Mouse (Mus musculus): Measurements from ENCODE around the gene Fbxl17. TPM values are rescaled to one million over a fixed set of nuclear protein-coding genes. Genes with fewer than 3 reads are reported as not detected.
A peak's percentile ranks its signal among the peaks of the same experiment; 100 is the strongest.

Gene Fbxl17
- total RNA-seq, 2 experiments from 2014 or later: 58.0 to 59.9 TPM

GRCm38 (mm10) chr17:63092774-63093173 lies 407.0 kb downstream of the Fbxl17 start:
- intact Hi-C loops (cut with DNase I): no loop called here
- no peak for DNase-seq (ENCODE audit: low spot score in 2 of 2)

- intact Hi-C loops (cut with DNase I): no loop called here
- DNase-seq (ENCODE audit: low spot score in 2 of 2): no peak
Measured at GRCm38 (mm10) chr17:63090112-63090511, 409.7 kb downstream of the Fbxl17 start.

DNA sequence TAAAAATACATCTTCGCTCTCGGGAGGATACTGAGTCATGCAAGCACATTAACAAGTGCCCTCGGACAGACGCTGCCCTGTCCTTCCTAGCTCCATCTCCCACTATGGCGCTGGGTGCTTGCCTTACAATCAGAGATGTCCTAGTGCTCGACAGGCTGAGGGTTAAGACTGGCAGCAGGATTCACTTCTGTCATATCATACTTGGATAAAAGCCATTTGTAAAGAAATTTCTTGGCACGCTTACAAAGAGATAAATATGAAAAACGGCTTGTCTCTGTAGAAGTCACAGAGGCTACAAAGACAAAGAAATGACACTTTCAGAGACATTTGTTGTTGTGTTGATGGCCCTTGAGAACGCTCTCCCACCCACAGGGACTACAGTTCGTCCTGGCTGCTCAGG lies 412.6 kb downstream of the Fbxl17 start:
- DNase-seq (ENCODE audit: low spot score in 2 of 2): no peak
- intact Hi-C loops (cut with DNase I): no loop called here

DNA sequence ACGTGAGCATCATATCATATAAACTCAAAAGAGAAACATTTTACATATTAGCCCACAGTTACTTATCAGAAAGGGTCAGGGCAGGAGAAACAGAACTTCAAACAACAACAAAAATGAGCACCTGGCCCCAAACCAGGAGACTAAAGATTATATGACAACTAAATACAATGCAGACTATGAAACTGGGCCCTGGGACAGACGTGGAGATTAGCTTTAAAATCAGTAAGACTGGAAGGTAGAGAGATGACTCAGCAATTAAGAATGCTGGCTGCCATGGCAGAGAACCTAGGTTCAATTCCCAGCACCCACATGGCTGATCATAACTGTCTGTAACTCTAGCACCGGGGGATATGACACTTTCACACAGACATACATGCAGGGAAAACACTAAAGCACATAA lies 413.3 kb downstream of the Fbxl17 start:
- DNase-seq (ENCODE audit: low spot score in 2 of 2): no peak

GRCm38 (mm10) chr17:63085227-63085626 lies 414.6 kb downstream of the Fbxl17 start:
- intact Hi-C loops (cut with DNase I): no loop called here
- DNase-seq (ENCODE audit: low spot score in 2 of 2): no peak

More for the DNA sequence above, 413.3 kb downstream of the Fbxl17 start:
- intact Hi-C loops (cut with DNase I): no loop called here

- intact Hi-C loops (cut with DNase I): no loop called here
- DNase-seq (ENCODE audit: low spot score in 2 of 2): no peak
Measured at GRCm38 (mm10) chr17:63079087-63079486, 420.7 kb downstream of the Fbxl17 start.

DNA sequence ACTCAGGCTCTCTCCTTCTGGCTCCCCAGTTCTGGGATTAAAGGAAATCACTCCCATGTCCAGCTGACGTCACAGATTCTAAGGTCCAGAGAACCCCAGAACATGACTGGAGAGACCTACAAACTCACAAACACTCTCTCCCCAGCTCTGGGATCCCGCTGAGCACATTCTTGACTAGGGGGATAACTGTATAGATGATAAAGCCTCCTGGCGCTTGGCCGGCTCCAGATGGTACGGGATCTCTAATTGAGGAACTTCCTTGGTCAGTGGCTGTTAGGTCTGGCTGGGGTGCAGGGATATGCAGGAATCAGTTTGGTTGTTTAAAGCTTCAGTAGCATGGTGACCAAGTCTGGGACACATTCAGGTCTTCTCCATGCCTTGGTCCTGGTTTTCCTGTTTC lies 422.3 kb downstream of the Fbxl17 start:
- no peak for DNase-seq (ENCODE audit: low spot score in 2 of 2)
- intact Hi-C loops (cut with DNase I): no loop called here

DNA sequence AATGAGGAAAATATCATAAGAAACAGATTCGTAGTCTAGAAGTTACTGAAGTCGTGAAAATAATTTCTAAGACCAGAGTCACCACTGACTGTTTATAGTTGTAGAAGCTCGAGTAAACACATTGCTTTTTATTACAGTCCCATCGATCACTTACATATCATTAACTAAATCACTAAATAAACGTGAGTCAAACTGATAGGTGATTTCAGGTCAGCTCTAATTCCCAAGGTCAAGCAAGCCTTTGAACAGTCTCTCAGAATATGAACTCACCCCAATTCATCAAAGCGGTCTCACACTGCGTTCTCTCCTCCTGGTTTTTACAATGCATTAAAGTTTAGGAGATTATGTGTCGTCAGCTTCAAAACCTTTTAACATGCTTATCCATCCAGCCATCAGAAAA lies 423.2 kb downstream of the Fbxl17 start:
- no peak for DNase-seq (ENCODE audit: low spot score in 2 of 2)
- intact Hi-C loops (cut with DNase I): no loop called here

DNA sequence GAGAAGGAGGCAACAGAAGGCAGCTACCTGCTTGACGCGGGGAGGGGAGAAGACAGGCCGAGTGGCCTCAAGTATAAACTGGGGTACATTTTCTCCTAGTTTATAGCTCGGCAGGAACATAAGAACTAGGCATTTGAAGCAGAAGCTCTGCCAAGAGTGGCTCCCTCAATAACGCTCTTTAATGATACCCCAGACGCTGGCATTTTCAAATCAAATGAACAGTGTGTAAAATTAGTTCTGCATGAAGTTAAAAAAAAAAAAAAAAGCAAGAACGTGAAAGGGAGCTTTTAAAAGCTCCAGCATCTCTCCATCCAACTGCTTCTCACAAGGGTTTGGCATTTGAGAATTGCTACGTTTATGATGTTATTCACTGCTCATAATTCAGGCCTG lies 423.8 kb downstream of the Fbxl17 start:
- no peak for DNase-seq (ENCODE audit: low spot score in 2 of 2)
- intact Hi-C loops (cut with DNase I): no loop called here

- DNase-seq (ENCODE audit: low spot score in 2 of 2): no peak
- intact Hi-C loops (cut with DNase I): no loop called here
Measured at GRCm38 (mm10) chr17:63075091-63076036, 424.5 kb downstream of the Fbxl17 start.

- intact Hi-C loops (cut with DNase I): no loop called here
- no peak for DNase-seq (ENCODE audit: low spot score in 2 of 2)
Measured at GRCm38 (mm10) chr17:63073342-63073741, 426.5 kb downstream of the Fbxl17 start.

- DNase-seq (ENCODE audit: low spot score in 2 of 2): no peak
- intact Hi-C loops (cut with DNase I): no loop called here
Measured at GRCm38 (mm10) chr17:63071134-63071923, 428.5 kb downstream of the Fbxl17 start.

GRCm38 (mm10) chr17:63070161-63070761 lies 429.6 kb downstream of the Fbxl17 start:
- DNase-seq (ENCODE audit: low spot score in 2 of 2): peak in 1 of 2 experiments; percentile 51
- intact Hi-C loops (cut with DNase I): no loop called here

DNA sequence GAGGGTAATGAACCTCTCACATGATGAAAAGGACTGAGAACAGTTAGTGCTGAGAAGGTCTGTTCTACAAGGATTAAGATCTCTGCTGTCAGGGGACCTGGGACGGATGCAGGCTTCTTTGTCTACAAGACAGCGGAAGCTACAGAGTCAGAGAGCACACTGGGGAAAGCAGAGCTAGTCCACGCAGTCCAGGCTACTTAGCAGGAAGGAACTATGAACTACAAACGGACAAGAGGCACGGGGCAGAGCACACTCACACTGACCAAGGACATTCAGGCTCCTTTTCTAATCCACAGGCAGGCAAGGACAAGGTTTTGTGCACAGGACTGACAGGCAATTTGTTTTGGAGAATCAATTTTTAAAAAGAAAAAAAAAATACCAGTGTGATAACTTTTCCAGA lies 437.0 kb downstream of the Fbxl17 start:
- DNase-seq (ENCODE audit: low spot score in 2 of 2): no peak
- intact Hi-C loops (cut with DNase I): no loop called here

DNA sequence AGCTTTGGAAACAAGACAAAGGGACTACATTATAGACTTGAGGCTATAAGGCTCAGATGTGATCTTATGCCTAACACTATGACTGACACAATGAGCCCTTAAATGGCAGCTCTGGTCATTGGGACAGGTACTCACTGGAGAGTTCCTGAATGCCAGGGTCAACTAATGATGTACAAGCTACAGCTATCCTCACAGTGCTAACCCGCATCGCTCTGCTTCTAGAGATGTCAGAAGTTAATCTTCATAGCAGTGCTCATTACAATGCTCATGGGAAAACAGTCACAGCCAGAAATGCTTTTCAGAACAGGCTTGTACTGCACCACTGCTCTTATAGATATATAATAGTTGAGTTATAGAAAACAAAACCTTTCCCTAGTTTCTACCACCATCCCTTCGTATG lies 438.0 kb downstream of the Fbxl17 start:
- no peak for DNase-seq (ENCODE audit: low spot score in 2 of 2)
- intact Hi-C loops (cut with DNase I): no loop called here

- no peak for DNase-seq (ENCODE audit: low spot score in 2 of 2)
Measured at GRCm38 (mm10) chr17:63060814-63061213, 439.0 kb downstream of the Fbxl17 start.

DNA sequence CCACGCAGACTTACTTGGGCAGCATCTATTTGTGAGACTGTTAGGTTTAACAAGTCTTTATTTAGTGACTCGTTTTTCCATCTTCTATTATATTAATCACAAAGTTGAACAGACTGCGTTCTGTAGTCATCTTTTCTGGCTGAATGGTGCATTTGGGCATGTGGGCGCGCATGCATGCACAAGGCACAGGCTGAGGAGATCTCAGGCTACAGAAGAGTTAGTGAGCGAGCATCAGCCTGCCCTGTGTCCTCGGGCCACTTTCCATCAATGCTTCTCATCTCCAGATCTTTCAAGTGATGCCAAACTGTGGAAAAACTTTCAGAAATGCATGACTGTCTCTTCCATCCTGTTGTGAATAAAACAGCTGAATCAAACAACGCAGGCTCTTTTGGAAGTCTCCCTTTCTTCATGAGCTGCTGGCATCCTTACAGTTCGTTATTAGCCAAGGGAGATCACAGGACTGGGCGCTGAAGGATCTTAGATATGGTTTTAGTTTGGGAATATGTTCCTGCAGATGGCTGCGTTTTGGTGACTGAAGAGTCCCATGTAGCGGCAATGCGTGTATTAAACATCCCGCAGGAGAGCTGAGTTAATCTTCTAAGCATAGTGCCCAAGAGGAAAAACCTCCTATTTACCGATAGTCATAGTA lies 442.0 kb downstream of the Fbxl17 start:
- intact Hi-C loops (cut with DNase I): no loop called here

More at GRCm38 (mm10) chr17:63060814-63061213, 439.0 kb downstream of the Fbxl17 start:
- intact Hi-C loops (cut with DNase I): no loop called here

DNA sequence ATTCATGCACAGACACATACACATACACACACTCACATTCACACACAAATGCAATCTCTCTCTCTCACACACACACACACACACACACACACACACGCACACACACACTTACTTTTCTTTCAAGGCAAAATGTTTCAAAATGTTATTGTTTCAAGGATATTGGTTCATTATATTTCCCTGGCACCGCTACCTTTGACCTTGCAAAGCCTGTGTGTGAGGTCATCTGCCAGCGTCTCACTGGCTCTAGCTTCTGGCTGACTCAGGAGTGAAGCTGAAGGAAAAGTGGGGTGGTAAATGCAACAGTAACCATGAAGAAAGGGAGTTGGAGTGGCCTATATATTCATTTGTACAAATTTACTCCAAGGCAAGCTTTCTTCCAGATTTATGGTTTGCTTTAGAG lies 442.8 kb downstream of the Fbxl17 start:
- intact Hi-C loops (cut with DNase I): no loop called here

More for the DNA sequence above, 442.0 kb downstream of the Fbxl17 start:
- DNase-seq (ENCODE audit: low spot score in 2 of 2): no peak

GRCm38 (mm10) chr17:63053311-63053710 lies 446.5 kb downstream of the Fbxl17 start:
- intact Hi-C loops (cut with DNase I): no loop called here
- no peak for DNase-seq (ENCODE audit: low spot score in 2 of 2)

More for the DNA sequence above, 442.8 kb downstream of the Fbxl17 start:
- DNase-seq (ENCODE audit: low spot score in 2 of 2): no peak

Measured in left cerebral cortex, postnatal 14 days (tissue).